Mouse (Mus musculus): ENCODE results near the gene Olfr325.
"Not testable (repeated sequence)": the region's sequence is repeated elsewhere in the genome, so short reads cannot be mapped to it uniquely, and the experiment has no call there.

Olfr325 gene

GRCm38 (mm10) chr11:58577430-58577829 lies at the start of gene Olfr325:
Gene Olfr325, plus strand, starts transcription at chr11:58577730.
- DNase-seq (ENCODE audit: extremely low read depth, insufficient read length, low spot score) = no peak

DNA sequence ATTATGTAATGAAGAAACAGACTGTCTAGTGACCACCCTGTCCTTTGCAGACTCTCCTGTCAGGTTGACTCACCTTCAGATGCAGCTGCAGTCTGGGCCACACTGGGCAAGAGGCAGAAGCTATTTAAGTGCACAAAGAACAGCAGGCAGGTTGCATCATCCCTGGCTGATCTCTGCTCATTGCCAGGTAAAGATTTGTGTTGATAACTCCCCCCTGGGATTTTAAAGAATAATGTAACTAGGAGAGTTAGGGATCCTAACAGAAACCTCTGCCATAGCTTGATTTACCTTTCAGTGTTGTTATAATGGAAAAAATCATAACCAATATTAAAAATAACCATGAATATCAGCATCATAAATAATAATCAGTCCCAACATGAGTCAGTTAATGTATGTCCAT lies 42.8 kb upstream of the Olfr325 start, which contains the start of gene Olfr330:
Olfr330 (minus strand) TSS at position 101 of the 400 bp plus-strand sequence.
- DNase-seq (ENCODE audit: extremely low read depth, insufficient read length, low spot score) = not testable (repeated sequence)

GRCm38 (mm10) chr11:58546322-58546721 lies 31.2 kb upstream of the Olfr325 start, which contains the start of gene Olfr329-ps:
Gene Olfr329-ps, minus strand, starts transcription at chr11:58546422.
- no peak for DNase-seq (ENCODE audit: extremely low read depth, insufficient read length, low spot score)

- no peak for DNase-seq (ENCODE audit: extremely low read depth, insufficient read length, low spot score)
Measured at GRCm38 (mm10) chr11:58555536-58555935, 22.0 kb upstream of the Olfr325 start, which contains the start of gene Olfr328. Gene Olfr328, minus strand, starts transcription at chr11:58555636.

DNA sequence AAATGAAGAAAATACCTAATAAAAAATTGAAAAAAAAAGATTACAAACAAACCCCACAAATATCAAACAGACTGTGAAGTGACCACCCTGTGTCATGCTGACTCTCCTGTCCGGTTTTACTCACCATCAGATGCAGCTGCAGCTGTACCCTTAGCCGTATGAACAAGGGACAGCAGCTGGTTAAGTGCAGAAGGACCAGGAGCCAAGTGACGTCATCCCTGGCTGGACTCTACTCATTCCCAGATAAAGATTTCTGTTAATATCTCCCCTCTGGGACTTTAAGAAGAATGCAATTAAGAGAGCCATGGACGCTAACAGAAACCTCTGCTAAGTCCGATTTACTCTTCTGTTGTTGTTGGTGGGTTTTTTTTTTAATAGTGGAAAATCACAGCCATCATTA lies 7.1 kb upstream of the Olfr325 start, which contains the start of gene Olfr224:
Olfr224 (minus strand) TSS at position 149 of the 400 bp plus-strand sequence.
- no peak for DNase-seq (ENCODE audit: extremely low read depth, insufficient read length, low spot score)

DNA sequence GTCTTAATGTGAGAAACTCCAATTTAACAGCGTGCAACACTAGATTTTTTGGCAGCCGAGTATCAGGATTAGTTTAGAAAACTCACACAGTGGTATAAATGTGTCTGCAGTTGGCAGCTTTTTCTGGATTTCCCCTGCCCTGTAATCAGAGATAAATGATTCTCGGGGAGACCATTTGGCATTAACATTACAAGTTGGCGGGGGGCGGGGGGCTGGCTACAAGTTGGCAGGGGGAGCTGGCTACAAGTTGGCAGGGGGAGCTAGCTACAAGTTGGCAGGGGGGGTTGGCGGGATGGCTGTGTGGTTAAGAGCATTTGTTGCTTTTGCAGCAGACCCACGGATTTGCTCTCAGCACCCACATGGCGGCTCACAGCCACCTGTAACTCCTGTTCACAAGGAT lies 1.1 kb downstream of the Olfr325 start:
- DNase-seq (ENCODE audit: extremely low read depth, insufficient read length, low spot score) = no peak

GRCm38 (mm10) chr11:58587898-58588348 lies 10.4 kb downstream of the Olfr325 start:
- DNase-seq (ENCODE audit: extremely low read depth, insufficient read length, low spot score) = no peak

DNA sequence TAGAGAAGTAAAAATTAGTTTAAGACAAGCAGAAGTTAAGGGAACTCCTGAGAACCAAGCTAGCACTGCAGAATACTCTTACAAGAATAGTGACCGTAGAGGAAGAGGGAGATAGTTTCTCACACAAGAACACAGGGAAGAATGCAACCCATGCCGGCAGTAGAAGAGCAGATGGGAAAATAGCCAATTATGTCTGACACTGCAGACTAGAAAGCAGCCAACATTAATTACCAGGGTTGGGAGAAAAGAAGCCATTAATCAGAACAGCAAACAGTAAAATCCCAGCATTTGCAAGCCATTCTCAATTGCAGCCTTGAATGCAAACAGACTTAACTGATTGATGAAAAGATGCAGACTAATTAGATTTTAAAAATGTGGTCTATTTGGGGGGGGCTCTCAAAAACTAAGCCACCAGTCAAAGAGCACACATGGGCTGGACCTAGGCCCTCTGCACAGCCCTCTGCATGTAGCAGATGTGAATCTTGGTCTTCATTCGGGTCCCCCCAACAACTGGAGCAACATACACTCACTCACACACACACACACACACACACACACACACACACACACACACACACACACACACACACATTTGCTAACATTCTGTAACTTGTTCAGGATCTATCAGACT lies 11.2 kb downstream of the Olfr325 start:
- DNase-seq (ENCODE audit: extremely low read depth, insufficient read length, low spot score) = no peak

GRCm38 (mm10) chr11:58594814-58595213 lies 17.3 kb downstream of the Olfr325 start, which contains the start of gene Olfr324:
Gene Olfr324, plus strand, starts transcription at chr11:58595114.
- no peak for DNase-seq (ENCODE audit: extremely low read depth, insufficient read length, low spot score)

DNA sequence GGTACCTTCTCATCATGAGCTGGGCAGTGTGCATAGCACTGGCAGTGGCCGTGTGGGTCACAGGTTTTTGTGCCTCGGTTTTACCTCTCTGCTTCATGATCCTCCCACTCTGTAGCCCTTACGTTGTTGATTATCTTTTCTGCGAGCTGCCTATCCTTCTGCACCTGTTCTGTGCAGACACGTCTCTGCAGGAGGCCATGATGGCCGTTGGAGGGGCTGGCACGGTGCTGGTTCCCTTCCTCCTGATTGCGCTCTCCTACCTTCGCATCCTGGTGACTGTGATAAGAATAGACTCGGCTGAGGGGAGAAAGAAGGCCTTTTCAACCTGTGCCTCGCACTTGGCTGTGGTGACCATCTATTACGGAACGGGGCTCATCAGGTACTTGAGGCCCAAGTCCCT lies 20.3 kb downstream of the Olfr325 start:
- no peak for DNase-seq (ENCODE audit: extremely low read depth, insufficient read length, low spot score)

GRCm38 (mm10) chr11:58602062-58602461 lies 24.5 kb downstream of the Olfr325 start:
- no peak for DNase-seq (ENCODE audit: extremely low read depth, insufficient read length, low spot score)

DNA sequence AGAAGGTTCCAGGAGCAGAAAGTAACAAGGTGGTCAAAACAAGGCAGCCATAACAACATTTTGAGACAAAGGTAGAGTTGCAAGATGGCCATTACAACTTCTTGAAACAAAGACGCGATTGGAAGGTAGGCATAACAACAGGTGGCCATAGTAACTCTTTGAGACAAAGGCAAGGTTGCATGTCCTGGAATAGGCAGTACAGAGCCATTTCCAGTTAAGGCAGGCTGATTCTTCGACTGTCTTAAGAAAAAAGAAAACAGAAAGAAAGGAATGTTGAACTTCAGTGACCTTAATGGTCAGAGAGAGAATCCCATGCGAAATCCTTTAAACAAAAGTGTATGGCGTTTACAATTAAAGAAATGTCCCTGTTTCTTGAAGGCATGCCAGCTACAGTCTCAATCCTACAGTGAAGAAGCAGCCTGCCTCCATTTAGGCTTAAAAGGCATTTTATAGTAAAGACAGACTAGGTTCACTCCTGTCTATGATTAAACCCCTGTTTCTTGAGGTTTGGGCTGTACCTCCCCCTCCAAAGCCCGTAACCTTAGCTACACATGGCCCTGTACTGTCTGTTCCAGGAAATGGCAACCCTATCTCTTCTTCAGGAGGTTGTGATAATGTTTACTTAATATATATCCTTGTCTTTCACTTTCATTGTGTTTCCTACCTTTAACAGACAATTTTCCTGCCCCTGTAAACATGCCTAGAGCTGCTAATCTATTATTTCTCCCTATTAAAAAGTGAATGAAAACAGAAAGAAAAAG lies 25.4 kb downstream of the Olfr325 start:
- no peak for DNase-seq (ENCODE audit: extremely low read depth, insufficient read length, low spot score)

DNA sequence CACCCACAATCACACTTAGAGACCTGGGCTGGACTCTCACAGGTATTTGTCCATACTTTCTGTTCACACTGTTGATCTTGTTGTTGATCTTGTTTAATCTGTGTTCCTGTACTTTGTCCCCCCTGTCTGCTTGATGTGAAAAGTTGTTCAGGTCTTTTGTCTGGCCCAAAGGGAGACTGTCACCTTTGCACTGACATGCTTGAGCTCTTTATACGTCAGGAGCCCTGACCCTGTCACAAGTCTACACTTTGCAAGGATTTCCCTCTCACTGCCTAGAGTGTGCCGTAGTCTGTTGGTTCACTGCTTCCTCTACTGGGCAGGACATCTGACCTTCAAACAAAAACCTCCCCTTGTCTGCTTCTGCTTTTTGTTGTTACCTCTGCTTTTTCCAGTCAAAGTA lies 27.2 kb downstream of the Olfr325 start:
- no peak for DNase-seq (ENCODE audit: extremely low read depth, insufficient read length, low spot score)

- no peak for DNase-seq (ENCODE audit: extremely low read depth, insufficient read length, low spot score)
Measured at GRCm38 (mm10) chr11:58605228-58605627, 27.7 kb downstream of the Olfr325 start.

- DNase-seq (ENCODE audit: extremely low read depth, insufficient read length, low spot score) = no peak
Measured at GRCm38 (mm10) chr11:58606177-58606919, 28.8 kb downstream of the Olfr325 start.

DNA sequence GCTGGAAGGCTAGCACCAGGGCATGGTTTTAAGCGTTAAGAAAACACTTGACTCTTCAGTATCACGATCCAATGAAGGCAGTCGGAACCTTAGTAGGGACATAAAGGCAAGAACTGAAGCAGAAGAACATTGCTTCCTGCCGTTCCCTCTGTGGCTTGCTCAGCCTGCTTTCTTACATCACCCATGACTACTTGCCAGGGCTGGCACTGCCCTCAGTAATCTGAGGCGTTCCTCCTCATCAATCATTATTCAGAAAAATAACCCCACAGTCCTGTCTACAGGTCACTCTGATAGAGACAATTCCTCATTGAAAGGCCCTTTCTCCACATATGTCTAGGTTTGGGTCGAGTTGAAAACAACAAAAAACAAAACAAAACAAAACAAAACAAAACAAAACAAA lies 29.5 kb downstream of the Olfr325 start:
- DNase-seq (ENCODE audit: extremely low read depth, insufficient read length, low spot score) = no peak

DNA sequence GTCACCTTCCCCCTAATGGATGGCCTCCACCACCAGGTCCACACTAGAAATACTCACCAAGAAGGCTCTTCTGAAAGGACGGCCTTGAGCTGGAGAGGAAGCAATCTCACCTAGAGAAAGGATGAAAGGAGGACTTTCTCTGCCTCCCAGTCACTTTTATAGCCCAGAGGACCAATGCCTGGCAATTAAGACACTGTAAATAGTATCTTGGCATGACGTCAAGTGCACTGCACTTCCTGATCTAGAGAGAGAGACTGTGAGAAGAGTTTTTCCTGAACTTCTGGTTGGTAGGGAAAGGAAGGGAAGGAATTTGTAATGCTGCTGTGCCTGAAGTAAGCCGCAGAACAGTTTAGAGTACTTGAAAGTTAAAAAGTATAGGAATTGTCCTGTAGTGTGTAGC lies 35.8 kb downstream of the Olfr325 start:
- DNase-seq (ENCODE audit: extremely low read depth, insufficient read length, low spot score) = no peak

DNA sequence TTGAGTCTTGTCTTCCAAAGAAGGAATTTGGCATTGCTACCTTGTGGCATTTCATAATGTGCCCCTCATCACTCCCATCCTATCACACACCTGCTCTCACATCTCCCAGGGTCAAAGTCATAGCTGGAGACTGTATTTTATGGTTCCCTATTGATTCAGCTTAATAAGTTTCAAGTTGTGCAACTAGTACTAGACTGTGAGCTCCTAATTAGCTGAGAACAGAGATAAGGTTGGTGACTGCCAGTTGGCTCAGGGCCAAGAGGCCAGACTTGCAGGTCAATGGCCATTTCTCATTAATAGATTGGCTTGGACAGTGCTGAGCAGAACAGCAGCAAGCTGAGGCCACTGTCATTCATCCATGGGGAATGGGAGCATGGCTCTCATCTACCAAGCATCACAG lies 37.0 kb downstream of the Olfr325 start:
- DNase-seq (ENCODE audit: extremely low read depth, insufficient read length, low spot score) = no peak

DNA sequence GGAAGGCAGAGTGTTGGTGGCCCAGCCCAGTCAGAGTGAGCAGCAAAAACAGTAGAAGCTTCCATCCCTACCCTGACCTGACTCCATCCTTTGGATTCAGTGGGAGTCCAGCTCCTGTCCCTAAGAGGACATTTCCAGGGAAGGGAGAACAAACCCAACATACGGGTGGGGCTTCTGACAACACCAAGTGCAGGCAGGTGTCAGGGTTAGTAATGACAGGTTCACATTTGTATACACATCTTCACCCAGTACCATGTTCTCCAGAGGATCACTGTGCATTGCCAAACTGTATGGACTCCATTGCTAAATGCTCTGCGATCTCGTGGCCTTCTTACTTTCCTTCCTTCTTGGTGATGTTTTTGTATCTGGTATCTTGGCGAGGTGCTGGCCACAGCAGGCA lies 38.4 kb downstream of the Olfr325 start, which contains the start of gene 2210407C18Rik:
2210407C18Rik (minus strand) TSS at position 101 of the 400 bp plus-strand sequence.
- no peak for DNase-seq (ENCODE audit: extremely low read depth, insufficient read length, low spot score)

DNA sequence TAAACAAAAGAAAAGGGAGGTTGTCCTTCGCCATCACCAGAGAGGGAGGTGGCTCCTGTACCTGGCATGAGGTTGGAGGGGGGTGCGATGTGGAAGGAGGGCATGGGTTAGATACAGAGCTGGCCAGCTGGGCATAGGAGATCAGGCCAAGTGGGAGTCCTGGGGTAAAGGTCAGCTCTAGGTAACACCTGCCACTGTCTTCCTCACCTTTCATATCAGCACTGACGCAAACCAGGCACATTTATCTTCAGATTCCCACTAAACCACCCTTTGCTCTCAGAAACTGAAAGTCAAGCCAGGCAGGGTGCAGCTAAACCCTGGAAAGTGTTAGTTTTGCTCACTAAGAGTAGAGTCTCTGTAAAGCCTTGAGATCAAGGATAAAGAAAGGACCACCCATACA lies 40.8 kb downstream of the Olfr325 start:
- DNase-seq (ENCODE audit: extremely low read depth, insufficient read length, low spot score) = no peak

- DNase-seq (ENCODE audit: extremely low read depth, insufficient read length, low spot score) = no peak
Measured at GRCm38 (mm10) chr11:58618793-58619192, 41.3 kb downstream of the Olfr325 start.
